Mouse (Mus musculus) brain, embryonic 18.5 days (tissue): Measurements from ENCODE around the gene Wdr4.

ENCODE experiments used
- DNase-seq: peaks from one replicate; pipeline ENCODE4 v3.0.0-alpha.2; 2012; ENCODE audit warnings: low read depth, low spot score

Gene Wdr4

GRCm38 (mm10) chr17:31497726-31498125 is 22.1 kb downstream of the Wdr4 start:
- no peak for DNase-seq

GRCm38 (mm10) chr17:31494989-31495388 is 24.8 kb downstream of the Wdr4 start:
- DNase-seq = no peak

GRCm38 (mm10) chr17:31492416-31492815 is 27.4 kb downstream of the Wdr4 start:
- DNase-seq = peak; percentile 78

- DNase-seq = no peak
Measured at GRCm38 (mm10) chr17:31491355-31491754, 28.4 kb downstream of the Wdr4 start.

GRCm38 (mm10) chr17:31487433-31488060 is 32.2 kb downstream of the Wdr4 start:
- no peak for DNase-seq

- DNase-seq = no peak
Measured at GRCm38 (mm10) chr17:31486616-31487198, 33.1 kb downstream of the Wdr4 start.

- no peak for DNase-seq
Measured at GRCm38 (mm10) chr17:31479108-31479844, 40.5 kb downstream of the Wdr4 start.

- no peak for DNase-seq
Measured at GRCm38 (mm10) chr17:31478606-31479005, 41.2 kb downstream of the Wdr4 start.

GRCm38 (mm10) chr17:31474388-31474787 is 45.4 kb downstream of the Wdr4 start:
- no peak for DNase-seq

GRCm38 (mm10) chr17:31470766-31471418 is 48.9 kb downstream of the Wdr4 start:
- no peak for DNase-seq

- DNase-seq = no peak
Measured at GRCm38 (mm10) chr17:31468496-31468895, 51.3 kb downstream of the Wdr4 start.

- no peak for DNase-seq
Measured at GRCm38 (mm10) chr17:31466854-31467253, 52.9 kb downstream of the Wdr4 start.

GRCm38 (mm10) chr17:31462506-31462905 is 57.3 kb downstream of the Wdr4 start:
- DNase-seq = no peak

GRCm38 (mm10) chr17:31460416-31460815 is 59.4 kb downstream of the Wdr4 start:
- no peak for DNase-seq

- DNase-seq = no peak
Measured at GRCm38 (mm10) chr17:31456723-31457567, 62.8 kb downstream of the Wdr4 start.

GRCm38 (mm10) chr17:31454056-31454455 is 65.7 kb downstream of the Wdr4 start:
- no peak for DNase-seq

GRCm38 (mm10) chr17:31453476-31453875 is 66.3 kb downstream of the Wdr4 start:
- no peak for DNase-seq

GRCm38 (mm10) chr17:31452816-31453215 is 67.0 kb downstream of the Wdr4 start:
- DNase-seq = no peak

- peak; percentile 42 for DNase-seq
Measured at GRCm38 (mm10) chr17:31451179-31451708, 68.5 kb downstream of the Wdr4 start.

GRCm38 (mm10) chr17:31450206-31450605 is 69.6 kb downstream of the Wdr4 start:
- no peak for DNase-seq

GRCm38 (mm10) chr17:31448519-31448918 is 71.3 kb downstream of the Wdr4 start:
- no peak for DNase-seq
